Mouse (Mus musculus): Measurements from ENCODE around the gene Tmem91. TPM values are rescaled to one million over a fixed set of nuclear protein-coding genes. Genes with fewer than 3 reads are reported as not detected.
A peak's percentile ranks its signal among the peaks of the same experiment; 100 is the strongest.

Tmem91 gene
- polyA plus RNA-seq, 1 experiment = 3.7 TPM

DNA sequence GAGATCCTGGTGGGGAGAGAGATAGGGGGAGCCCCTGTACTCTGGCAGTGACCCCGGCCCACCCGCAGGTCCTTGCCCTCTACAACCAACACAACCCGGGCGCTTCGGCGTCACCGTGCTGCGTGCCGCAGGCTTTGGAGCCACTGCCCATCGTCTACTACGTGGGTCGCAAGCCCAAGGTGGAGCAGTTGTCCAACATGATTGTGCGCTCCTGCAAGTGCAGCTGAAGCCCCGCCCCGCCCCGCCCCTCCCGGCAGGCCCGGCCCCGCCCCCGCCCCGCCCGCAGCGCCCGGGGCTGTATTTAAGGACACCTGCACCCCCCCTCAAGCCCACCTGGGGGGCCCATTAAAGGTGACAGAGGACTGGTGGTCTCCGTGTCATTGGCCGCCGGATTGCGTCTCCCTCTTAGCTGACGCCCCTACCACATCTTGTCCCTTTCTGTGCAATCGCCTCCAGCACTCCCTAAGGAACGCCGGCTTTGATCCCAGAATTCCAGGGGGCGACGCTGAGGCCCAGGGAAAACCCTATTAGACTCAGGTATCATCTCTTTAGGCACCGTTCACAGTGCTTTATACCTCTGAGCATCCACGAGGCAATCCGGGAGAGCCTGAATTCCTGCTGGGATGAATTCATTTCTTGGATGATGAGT, 29.9 kb upstream of the Tmem91 start:
- peak overlapping the region; percentile 33; the same call in 1 of the 2 replicates for H3K9ac ChIP-seq (ENCODE audit: low read depth, poor library complexity, severe bottlenecking)
- no peak for TF ChIP-seq POLR2A (IDR thresholded peaks at IDR 0.05; ENCODE audit: insufficient read depth, low read length)
- no peak for TF ChIP-seq CTCF (IDR thresholded peaks at IDR 0.05; ENCODE audit: low read depth, low read length)
- no peak for TF ChIP-seq EP300 (IDR thresholded peaks at IDR 0.05; ENCODE audit: insufficient read depth, low read depth, low read length)
- H3K27me3 ChIP-seq (ENCODE audit: control insufficient read depth, insufficient read depth, low read length, poor library complexity, severe bottlenecking) = no peaks in the 10 kb centered on the region
- H3K36me3 ChIP-seq (ENCODE audit: control insufficient read depth, insufficient read depth, low read length, poor library complexity, severe bottlenecking) = no peaks in the 10 kb centered on the region
- peak overlapping the region; percentile 79 for H3K4me3 ChIP-seq (ENCODE audit: low read depth, low read length)
- no peaks in the 10 kb centered on the region for H3K4me1 ChIP-seq (ENCODE audit: control insufficient read depth, insufficient read depth, low read length)
- H3K9me3 ChIP-seq (replicated peaks; ENCODE audit: control insufficient read depth, insufficient read depth, low read length, poor library complexity, severe bottlenecking) = 0 out of 2 replicates have a peak, but pooled peaks cover 3% of the 10 kb centered on the region
- peak overlapping the region; percentile 15; the same call in 1 of the 2 replicates for H3K27ac ChIP-seq (ENCODE audit: insufficient read depth, low read length)

DNA sequence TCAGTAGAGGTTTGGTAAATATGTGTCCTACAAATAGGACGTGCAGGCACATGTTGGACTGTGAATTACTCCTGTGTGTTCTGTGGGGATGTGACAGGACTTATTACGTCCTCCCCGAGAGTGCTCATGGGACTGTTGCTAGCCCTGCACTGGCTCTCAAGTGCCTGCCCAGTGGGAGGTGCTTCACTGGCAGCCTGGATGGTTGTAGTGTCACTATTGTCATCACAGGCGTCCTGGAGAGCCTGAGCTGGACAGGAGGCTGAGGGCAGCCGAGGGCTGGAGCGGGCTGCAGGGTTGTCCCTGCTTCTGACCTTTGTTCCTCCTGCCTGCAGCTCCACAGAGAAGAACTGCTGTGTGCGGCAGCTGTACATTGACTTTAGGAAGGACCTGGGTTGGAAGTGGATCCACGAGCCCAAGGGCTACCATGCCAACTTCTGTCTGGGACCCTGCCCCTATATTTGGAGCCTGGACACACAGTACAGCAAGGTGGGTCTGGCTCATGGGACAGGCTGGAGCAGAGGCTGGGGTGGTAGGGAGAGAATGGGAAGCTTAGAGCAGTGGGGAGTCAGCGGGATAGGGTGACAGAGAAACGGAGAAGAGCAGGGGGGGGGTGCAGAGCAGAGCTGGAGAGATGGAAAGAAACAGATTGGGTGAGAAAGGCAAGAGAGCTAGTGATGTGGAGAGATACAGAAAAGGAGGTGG, 29.0 kb upstream of the Tmem91 start:
- H3K9me3 ChIP-seq (replicated peaks; ENCODE audit: control insufficient read depth, insufficient read depth, low read length, poor library complexity, severe bottlenecking) = 0 out of 2 replicates have a peak, but pooled peaks cover 3% of the 10 kb centered on the region
- H3K27ac ChIP-seq (ENCODE audit: insufficient read depth, low read length) = no peak overlapping the region
- H3K4me1 ChIP-seq (ENCODE audit: control insufficient read depth, insufficient read depth, low read length) = no peaks in the 10 kb centered on the region
- no peak overlapping the region for H3K4me3 ChIP-seq (ENCODE audit: low read depth, low read length)
- H3K27me3 ChIP-seq (ENCODE audit: control insufficient read depth, insufficient read depth, low read length, poor library complexity, severe bottlenecking) = no peaks in the 10 kb centered on the region
- no peak overlapping the region for H3K9ac ChIP-seq (ENCODE audit: low read depth, poor library complexity, severe bottlenecking)
- TF ChIP-seq EP300 (IDR thresholded peaks at IDR 0.05; ENCODE audit: insufficient read depth, low read depth, low read length) (no peak), POLR2A (IDR thresholded peaks at IDR 0.05; ENCODE audit: insufficient read depth, low read length) (no peak), CTCF (IDR thresholded peaks at IDR 0.05; ENCODE audit: low read depth, low read length) (no peak)
- no peaks in the 10 kb centered on the region for H3K36me3 ChIP-seq (ENCODE audit: control insufficient read depth, insufficient read depth, low read length, poor library complexity, severe bottlenecking)

DNA sequence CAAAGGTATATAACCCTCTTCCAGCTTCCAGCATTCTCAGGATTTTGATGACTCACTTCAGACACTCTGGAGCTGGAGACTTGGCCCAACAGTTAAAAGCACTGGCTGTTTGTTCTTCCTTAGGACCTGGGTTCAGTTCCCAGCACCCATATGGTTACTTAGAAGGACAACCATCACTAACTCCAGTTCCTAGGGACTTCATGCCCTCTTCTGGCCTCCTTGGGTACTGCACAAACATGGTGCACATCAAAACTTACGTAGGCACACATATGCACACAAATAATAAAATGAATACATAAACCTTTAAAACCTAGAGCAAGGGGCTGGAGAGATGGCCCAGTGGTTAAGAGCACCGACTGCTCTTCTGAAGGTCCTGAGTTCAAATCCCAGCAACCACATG, 27.4 kb upstream of the Tmem91 start:
- Histone ChIP-seq H3K9me3 (replicated peaks; ENCODE audit: control insufficient read depth, insufficient read depth, low read length, poor library complexity, severe bottlenecking) (0 out of 2 replicates have a peak, but pooled peaks cover 3% of the 10 kb centered on the region), H3K4me3 (ENCODE audit: low read depth, low read length) (no peak overlapping the region), H3K4me1 (ENCODE audit: control insufficient read depth, insufficient read depth, low read length) (no peaks in the 10 kb centered on the region), H3K27me3 (ENCODE audit: control insufficient read depth, insufficient read depth, low read length, poor library complexity, severe bottlenecking) (no peaks in the 10 kb centered on the region), H3K9ac (ENCODE audit: low read depth, poor library complexity, severe bottlenecking) (no peak overlapping the region), H3K36me3 (ENCODE audit: control insufficient read depth, insufficient read depth, low read length, poor library complexity, severe bottlenecking) (no peaks in the 10 kb centered on the region), H3K27ac (ENCODE audit: insufficient read depth, low read length) (no peak overlapping the region)
- TF ChIP-seq POLR2A (IDR thresholded peaks at IDR 0.05; ENCODE audit: insufficient read depth, low read length) = no peak
- TF ChIP-seq EP300 (IDR thresholded peaks at IDR 0.05; ENCODE audit: insufficient read depth, low read depth, low read length) = no peak
- TF ChIP-seq CTCF (IDR thresholded peaks at IDR 0.05; ENCODE audit: low read depth, low read length) = no peak

DNA sequence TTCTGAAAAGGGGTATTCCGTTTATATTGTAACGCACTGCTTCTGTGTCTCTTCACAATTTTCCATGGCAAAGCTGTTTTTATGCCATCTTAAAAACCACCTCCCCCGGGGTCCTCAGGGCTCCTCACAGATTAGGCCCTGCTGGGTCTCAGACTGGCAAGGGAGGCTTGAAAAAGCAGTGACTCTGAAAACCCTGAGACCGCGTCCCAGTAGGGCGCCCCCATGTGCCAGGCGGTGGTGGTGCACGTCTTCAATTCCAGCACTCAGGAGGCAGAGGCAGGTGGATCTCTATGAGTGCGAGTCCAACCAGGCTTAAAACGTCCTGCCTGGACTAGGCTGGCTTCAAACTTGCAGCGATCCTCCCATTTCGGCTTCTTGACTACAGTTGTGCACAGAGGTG, 25.8 kb upstream of the Tmem91 start:
- no peaks in the 10 kb centered on the region for H3K27me3 ChIP-seq (ENCODE audit: control insufficient read depth, insufficient read depth, low read length, poor library complexity, severe bottlenecking)
- no peak overlapping the region for H3K27ac ChIP-seq (ENCODE audit: insufficient read depth, low read length)
- H3K4me1 ChIP-seq (ENCODE audit: control insufficient read depth, insufficient read depth, low read length) = no peaks in the 10 kb centered on the region
- no peaks in the 10 kb centered on the region for H3K36me3 ChIP-seq (ENCODE audit: control insufficient read depth, insufficient read depth, low read length, poor library complexity, severe bottlenecking)
- H3K9ac ChIP-seq (ENCODE audit: low read depth, poor library complexity, severe bottlenecking) = no peak overlapping the region
- 0 out of 2 replicates have a peak, but pooled peaks cover 3% of the 10 kb centered on the region for H3K9me3 ChIP-seq (replicated peaks; ENCODE audit: control insufficient read depth, insufficient read depth, low read length, poor library complexity, severe bottlenecking)
- TF ChIP-seq CTCF (IDR thresholded peaks at IDR 0.05; ENCODE audit: low read depth, low read length) (peak; percentile 77), EP300 (IDR thresholded peaks at IDR 0.05; ENCODE audit: insufficient read depth, low read depth, low read length) (no peak)
- H3K4me3 ChIP-seq (ENCODE audit: low read depth, low read length) = no peak overlapping the region

DNA sequence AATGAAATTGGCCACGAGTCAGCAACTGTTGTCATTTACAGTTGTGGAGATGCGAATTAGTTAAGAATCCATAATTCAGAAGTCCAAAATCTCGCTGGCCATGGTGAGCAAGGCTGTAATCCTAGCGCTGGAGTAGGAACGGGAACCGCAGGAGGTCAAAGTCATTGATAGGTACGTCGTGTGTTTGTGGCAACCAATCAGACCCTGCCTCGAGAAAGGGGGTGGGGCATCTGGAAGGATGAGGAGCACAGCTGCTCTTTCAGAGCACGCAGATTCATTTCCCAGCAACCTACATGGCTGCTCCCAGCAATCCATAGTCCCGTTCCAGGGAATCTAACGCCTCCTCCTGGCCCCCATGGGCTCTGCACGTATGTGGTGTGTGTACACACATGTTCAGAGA, 24.9 kb upstream of the Tmem91 start:
- Histone ChIP-seq H3K27me3 (ENCODE audit: control insufficient read depth, insufficient read depth, low read length, poor library complexity, severe bottlenecking) (no peaks in the 10 kb centered on the region), H3K4me1 (ENCODE audit: control insufficient read depth, insufficient read depth, low read length) (no peaks in the 10 kb centered on the region), H3K4me3 (ENCODE audit: low read depth, low read length) (no peak overlapping the region), H3K9ac (ENCODE audit: low read depth, poor library complexity, severe bottlenecking) (no peak overlapping the region), H3K27ac (ENCODE audit: insufficient read depth, low read length) (no peak overlapping the region), H3K9me3 (replicated peaks; ENCODE audit: control insufficient read depth, insufficient read depth, low read length, poor library complexity, severe bottlenecking) (0 out of 2 replicates have a peak, but pooled peaks cover 3% of the 10 kb centered on the region), H3K36me3 (ENCODE audit: control insufficient read depth, insufficient read depth, low read length, poor library complexity, severe bottlenecking) (no peaks in the 10 kb centered on the region)
- TF ChIP-seq CTCF (IDR thresholded peaks at IDR 0.05; ENCODE audit: low read depth, low read length) = peak; percentile 29
- no peak for TF ChIP-seq EP300 (IDR thresholded peaks at IDR 0.05; ENCODE audit: insufficient read depth, low read depth, low read length)
- no peak for TF ChIP-seq POLR2A (IDR thresholded peaks at IDR 0.05; ENCODE audit: insufficient read depth, low read length)

DNA sequence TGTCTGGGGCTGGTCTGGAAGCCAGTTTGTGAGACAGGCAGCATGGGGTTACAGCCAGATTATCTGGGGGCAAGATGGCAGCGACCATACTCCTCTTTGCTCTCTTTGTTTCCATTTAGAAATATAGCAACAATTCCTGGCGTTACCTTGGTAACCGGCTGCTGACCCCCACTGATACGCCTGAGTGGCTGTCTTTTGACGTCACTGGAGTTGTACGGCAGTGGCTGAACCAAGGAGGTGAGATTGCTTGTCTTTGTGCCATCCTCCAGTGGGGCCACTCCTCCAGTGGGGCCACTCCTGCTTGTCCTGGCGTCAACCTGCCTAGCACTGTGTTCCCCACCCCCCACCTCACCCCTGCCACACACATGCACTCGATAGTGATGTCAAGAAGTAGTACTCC, 19.1 kb upstream of the Tmem91 start:
- H3K27me3 ChIP-seq (ENCODE audit: control insufficient read depth, insufficient read depth, low read length, poor library complexity, severe bottlenecking) = no peaks in the 10 kb centered on the region
- TF ChIP-seq POLR2A (IDR thresholded peaks at IDR 0.05; ENCODE audit: insufficient read depth, low read length) = no peak
- no peak for TF ChIP-seq CTCF (IDR thresholded peaks at IDR 0.05; ENCODE audit: low read depth, low read length)
- TF ChIP-seq EP300 (IDR thresholded peaks at IDR 0.05; ENCODE audit: insufficient read depth, low read depth, low read length) = no peak
- H3K27ac ChIP-seq (ENCODE audit: insufficient read depth, low read length) = no peak overlapping the region

More for the DNA sequence above, 19.1 kb upstream of the Tmem91 start:
- no peaks in the 10 kb centered on the region for H3K36me3 ChIP-seq (ENCODE audit: control insufficient read depth, insufficient read depth, low read length, poor library complexity, severe bottlenecking)
- no peaks in the 10 kb centered on the region for H3K9me3 ChIP-seq (replicated peaks; ENCODE audit: control insufficient read depth, insufficient read depth, low read length, poor library complexity, severe bottlenecking)
- H3K9ac ChIP-seq (ENCODE audit: low read depth, poor library complexity, severe bottlenecking) = no peak overlapping the region
- no peak overlapping the region for H3K4me3 ChIP-seq (ENCODE audit: low read depth, low read length)
- no peaks in the 10 kb centered on the region for H3K4me1 ChIP-seq (ENCODE audit: control insufficient read depth, insufficient read depth, low read length)
